Mouse (Mus musculus) large intestine, adult 2 months (tissue): Measurements from ENCODE around the gene Mid1. TPM values are rescaled to one million over a fixed set of nuclear protein-coding genes. Genes with fewer than 3 reads are reported as not detected.

Experiments used
- DNase-seq: peaks from one replicate; pipeline ENCODE4 v3.0.0-alpha.2; 2012; ENCODE audit warnings: low read depth, low spot score
- WGBS: fragments of 180-500 bp; shearing (Covaris S2); methylation state at CpG from one replicate; pipeline ENCODE4 v1.1.7; 2018; 5-methylcytosine and 5-hydroxymethylcytosine counted together
- polyA plus RNA-seq: library from polyadenylated mRNA; depleted of rRNA; stranded (reverse); fragments of >200 nt; gene quantifications from 2 replicates; pipeline ENCODE4 v1.2.3, GENCODE M21; 2012

The Mid1 gene
- polyA plus RNA-seq, 1 experiment, result 5.1 TPM

- no peak for DNase-seq
- WGBS, result 72% methylated on average over 3 of the region's 3 CpGs
Measured at GRCm38 (mm10) chrX:169807744-169808143, 122.7 kb downstream of the Mid1 start.

GRCm38 (mm10) chrX:169811318-169811717, 126.3 kb downstream of the Mid1 start:
- no peak for DNase-seq
- 64% methylated on average over 5 of the region's 5 CpGs for WGBS

- DNase-seq, result no peak
- 48% methylated on average over 2 of the region's 2 CpGs for WGBS
Measured at GRCm38 (mm10) chrX:169811783-169812182, 126.8 kb downstream of the Mid1 start.

- no peak for DNase-seq
- 75% methylated on average over 1 of the region's 1 CpGs for WGBS
Measured at GRCm38 (mm10) chrX:169813673-169814072, 128.7 kb downstream of the Mid1 start.

GRCm38 (mm10) chrX:169826947-169827346, 141.9 kb downstream of the Mid1 start:
- DNase-seq, result no peak
- 81% methylated on average over 10 of the region's 10 CpGs for WGBS

GRCm38 (mm10) chrX:169827720-169828119, 142.7 kb downstream of the Mid1 start:
- whole genome bisulfite sequencing, result 44% methylated on average over 7 of the region's 7 CpGs
- DNase-seq, result no peak

GRCm38 (mm10) chrX:169828136-169828535, 143.1 kb downstream of the Mid1 start:
- WGBS, result 65% methylated on average over 5 of the region's 5 CpGs
- no peak for DNase-seq

- DNase-seq, result no peak
- WGBS, result 79% methylated on average over 4 of the region's 4 CpGs
Measured at GRCm38 (mm10) chrX:169830052-169830451, 145.1 kb downstream of the Mid1 start.

GRCm38 (mm10) chrX:169837947-169838649, 153.1 kb downstream of the Mid1 start:
- no peak for DNase-seq
- 78% methylated on average over 5 of the region's 5 CpGs for WGBS

- 84% methylated on average over 2 of the region's 2 CpGs for WGBS
- no peak for DNase-seq
Measured at GRCm38 (mm10) chrX:169838650-169838971, 153.6 kb downstream of the Mid1 start.

- WGBS, result 77% methylated on average over 1 of the region's 1 CpGs
- no peak for DNase-seq
Measured at GRCm38 (mm10) chrX:169843267-169843666, 158.3 kb downstream of the Mid1 start.

- WGBS, result 68% methylated on average over 5 of the region's 5 CpGs
- no peak for DNase-seq
Measured at GRCm38 (mm10) chrX:169844150-169844772, 159.3 kb downstream of the Mid1 start.

- 60% methylated on average over 3 of the region's 3 CpGs for WGBS
- DNase-seq, result no peak
Measured at GRCm38 (mm10) chrX:169846187-169846586, 161.2 kb downstream of the Mid1 start.

GRCm38 (mm10) chrX:169861194-169861720, 176.3 kb downstream of the Mid1 start:
- WGBS, result 40% methylated on average over 2 of the region's 2 CpGs
- DNase-seq, result no peak

- DNase-seq, result no peak
Measured at GRCm38 (mm10) chrX:169862440-169862839, 177.4 kb downstream of the Mid1 start.

- no peak for DNase-seq
- 39% methylated on average over 1 of the region's 1 CpGs for WGBS
Measured at GRCm38 (mm10) chrX:169862848-169863247, 177.8 kb downstream of the Mid1 start.

- 11% methylated on average over 1 of the region's 1 CpGs for WGBS
- DNase-seq, result no peak
Measured at GRCm38 (mm10) chrX:169863841-169864240, 178.8 kb downstream of the Mid1 start.

- DNase-seq, result no peak
- WGBS, result 68% methylated on average over 5 of the region's 5 CpGs
Measured at GRCm38 (mm10) chrX:169868223-169868622, 183.2 kb downstream of the Mid1 start.

- DNase-seq, result no peak
- 94% methylated on average over 1 of the region's 1 CpGs for WGBS
Measured at GRCm38 (mm10) chrX:169874475-169874874, 189.5 kb downstream of the Mid1 start.

GRCm38 (mm10) chrX:169879481-169880362, 194.7 kb downstream of the Mid1 start:
- no peak for DNase-seq
- WGBS, result 11% methylated on average over 36 of the region's 36 CpGs
